Mouse (Mus musculus) MEL (cell line): Measurements from ENCODE around the gene Ccdc88c. TPM values are rescaled to one million over a fixed set of nuclear protein-coding genes. Genes with fewer than 3 reads are reported as not detected.

ENCODE experiments used
- DNase-seq: peaks from one replicate; pipeline ENCODE4 v3.0.0; 2011; ENCODE audit warnings: low read depth, low spot score
- H3K27ac ChIP-seq: 2 replicates; pipeline ENCODE4 v1.5.1; 2012; ENCODE audit warnings: low read depth, mild to moderate bottlenecking, control low read depth, low read length, moderate library complexity; ENCODE audit not compliant: control insufficient read depth
- H3K27me3 ChIP-seq, 2 experiments: fragments of 150-350 bp in 1 of 2; sonication (generic) in 1 of 2; 2 replicates each; pipeline ENCODE4 v1.6.1; 2012; ENCODE audit warnings: low read length in 2 of 2, mild to moderate bottlenecking in 2 of 2, improper control_type of control experiment in 1 of 2, moderate library complexity in 1 of 2; ENCODE audit not compliant: insufficient read depth in 2 of 2, control insufficient read depth in 1 of 2
- H3K36me3 ChIP-seq, 2 experiments: 2 replicates each; pipeline ENCODE4 v1.6.1; 2012 to 2014; ENCODE audit warnings: low read length in 2 of 2, improper control_type of control experiment in 1 of 2, inconsistent platforms in 1 of 2, mild to moderate bottlenecking in 1 of 2; ENCODE audit not compliant: insufficient read depth in 2 of 2, control insufficient read depth in 1 of 2
- H3K4me1 ChIP-seq, 2 experiments: fragments of 150-350 bp in 1 of 2; sonication (generic) in 1 of 2; 2 replicates each; pipeline ENCODE4 v1.6.1; 2012; ENCODE audit warnings: low read length in 2 of 2, improper control_type of control experiment in 1 of 2, mild to moderate bottlenecking in 1 of 2; ENCODE audit not compliant: insufficient read depth in 2 of 2, control insufficient read depth in 1 of 2
- H3K4me3 ChIP-seq, 2 experiments: fragments of 150-350 bp in 1 of 2; sonication (generic) in 1 of 2; 2 replicates each; pipeline ENCODE4 v1.5.1; 2012; ENCODE audit warnings: low read depth in 2 of 2, low read length in 2 of 2, mild to moderate bottlenecking in 2 of 2, moderate library complexity in 2 of 2, control low read depth in 1 of 2, improper control_type of control experiment in 1 of 2; ENCODE audit not compliant: control insufficient read depth in 1 of 2, insufficient read depth in 1 of 2
- H3K79me2 ChIP-seq: 2 replicates; pipeline ENCODE4 v1.6.1; 2012; ENCODE audit warnings: mild to moderate bottlenecking, low read length, moderate library complexity; ENCODE audit not compliant: control insufficient read depth, poor library complexity, insufficient read depth
- H3K9ac ChIP-seq: 2 replicates; pipeline ENCODE4 v1.6.1; 2012; ENCODE audit warnings: low read depth, mild to moderate bottlenecking, control low read depth, low read length, moderate library complexity; ENCODE audit not compliant: control insufficient read depth, poor library complexity, severe bottlenecking
- H3K9me3 ChIP-seq: fragments of 150-350 bp; sonication (generic); replicated peaks from 2 replicates; pipeline ENCODE4 v1.6.1; 2012; ENCODE audit warnings: mild to moderate bottlenecking, low read length, improper control_type of control experiment, moderate library complexity; ENCODE audit not compliant: insufficient read depth
- BHLHE40 ChIP-seq: IDR thresholded peaks from 2 replicates; pipeline ENCODE4 v1.6.1; 2012; ENCODE audit warnings: low read depth, mild to moderate bottlenecking, inconsistent platforms, low read length, improper control_type of control experiment, borderline replicate concordance
- CTCF ChIP-seq, 3 experiments: IDR thresholded peaks in 2 of 3; conservative IDR thresholded peaks in 1 of 3; 2 replicates each; pipeline ENCODE4 v1.5.1; 2011 to 2012; ENCODE audit warnings: low read length in 3 of 3, low read depth in 2 of 3, mild to moderate bottlenecking in 2 of 3, improper control_type of control experiment in 1 of 3, inconsistent platforms in 1 of 3, mixed read lengths in 1 of 3, moderate library complexity in 1 of 3; ENCODE audit not compliant: control insufficient read depth in 1 of 3, insufficient read depth in 1 of 3, poor library complexity in 1 of 3, severe bottlenecking in 1 of 3
- EP300 ChIP-seq, 2 experiments: IDR thresholded peaks; 2 replicates each; pipeline ENCODE4 v1.6.1; 2011; ENCODE audit warnings: improper control_type of control experiment in 2 of 2, low read length in 2 of 2, low read depth in 1 of 2, mild to moderate bottlenecking in 1 of 2
- GATA1 ChIP-seq: IDR thresholded peaks from 2 replicates; pipeline ENCODE4 v1.6.1; 2011; ENCODE audit warnings: low read depth, low read length, improper control_type of control experiment
- HCFC1 ChIP-seq: IDR thresholded peaks from 2 replicates; pipeline ENCODE4 v1.6.1; 2012; ENCODE audit warnings: low read depth, mild to moderate bottlenecking, inconsistent platforms, low read length, improper control_type of control experiment, moderate library complexity
- KAT2A ChIP-seq: conservative IDR thresholded peaks from 2 replicates; pipeline ENCODE4 v1.6.1; 2012; ENCODE audit warnings: low read depth, low read length, improper control_type of control experiment, inconsistent platforms
- MAFK ChIP-seq: IDR thresholded peaks from 2 replicates; pipeline ENCODE4 v1.6.1; 2011; ENCODE audit warnings: low read depth, mild to moderate bottlenecking, low read length, improper control_type of control experiment, borderline replicate concordance
- POLR2AphosphoS2 ChIP-seq: IDR thresholded peaks from 2 replicates; pipeline ENCODE4 v1.6.1; 2011; ENCODE audit warnings: low read length, improper control_type of control experiment
- RAD21 ChIP-seq: IDR thresholded peaks from 2 replicates; pipeline ENCODE4 v1.6.1; 2011; ENCODE audit warnings: mild to moderate bottlenecking, low read depth, low read length, improper control_type of control experiment
- SIN3A ChIP-seq: IDR thresholded peaks from 2 replicates; pipeline ENCODE4 v1.6.1; 2012; ENCODE audit warnings: low read length, improper control_type of control experiment, inconsistent platforms
- SMC3 ChIP-seq: IDR thresholded peaks from 2 replicates; pipeline ENCODE4 v1.6.1; 2011; ENCODE audit warnings: low read depth, low read length, improper control_type of control experiment
- TCF12 ChIP-seq: IDR thresholded peaks from 2 replicates; pipeline ENCODE4 v1.6.1; 2014; ENCODE audit warnings: low read depth, mild to moderate bottlenecking, inconsistent platforms, low read length, improper control_type of control experiment, moderate library complexity
- UBTF ChIP-seq: IDR thresholded peaks from 2 replicates; pipeline ENCODE4 v1.6.1; 2012; ENCODE audit warnings: low read depth, mild to moderate bottlenecking, inconsistent platforms, low read length, improper control_type of control experiment, moderate library complexity, borderline replicate concordance; ENCODE audit not compliant: insufficient read depth
- USF1 ChIP-seq: IDR thresholded peaks from 2 replicates; pipeline ENCODE4 v1.6.1; 2014; ENCODE audit warnings: low read depth, mild to moderate bottlenecking, inconsistent platforms, low read length, improper control_type of control experiment, moderate library complexity
- ZC3H11A ChIP-seq: IDR thresholded peaks from 2 replicates; pipeline ENCODE4 v1.6.1; 2012; ENCODE audit warnings: low read depth, mild to moderate bottlenecking, inconsistent platforms, low read length, improper control_type of control experiment
- polyA plus RNA-seq, 2 experiments: library from polyadenylated mRNA; stranded (reverse) in 1 of 2; unstranded in 1 of 2; fragments of >175 nt in 1 of 2; fragments of >200 nt in 1 of 2; gene quantifications; 2 replicates each; pipeline versions ENCODE4 v1.2.1 to v1.2.4; 2012; ENCODE audit warnings: low replicate concordance in 2 of 2, low read depth in 1 of 2; ENCODE audit not compliant: insufficient read length in 2 of 2, insufficient read depth in 1 of 2, missing spikeins in 1 of 2
- total RNA-seq: library from RNA; depleted of rRNA; stranded (reverse); fragments of 300-350 nt; gene quantifications from 2 replicates; pipeline ENCODE4 v1.2.3, GENCODE M21; 2012

The Ccdc88c gene
- total and polyA plus RNA-seq, 3 experiments, result 8.7 to 15.3 TPM; not detected in 1

DNA sequence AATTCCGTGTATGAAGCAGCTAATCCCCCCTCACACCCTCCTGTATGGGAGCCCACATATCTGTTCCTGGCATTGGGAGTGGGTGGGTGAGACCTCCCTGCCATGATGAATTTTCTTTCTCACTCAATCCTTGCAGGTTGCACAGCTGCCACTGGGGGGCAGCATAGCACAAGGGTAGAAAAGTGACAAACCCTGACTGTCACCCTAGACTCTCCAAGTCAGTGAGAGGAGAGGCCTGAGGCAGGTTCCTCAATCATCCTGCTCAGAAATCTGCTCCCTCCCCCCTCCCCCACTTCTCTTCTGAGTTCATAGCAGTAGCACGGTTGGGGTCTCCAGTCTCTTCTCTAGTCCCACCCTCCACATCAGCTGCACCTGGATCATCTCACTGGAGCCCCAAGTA is 92.7 kb downstream of the Ccdc88c start:
- Histone ChIP-seq H3K27ac (no peak overlapping the region), H3K4me1 (no peaks in the 10 kb centered on the region), H3K36me3 (no peaks in the 10 kb centered on the region; a peak in 1 of 4 replicates), H3K27me3 (no peaks in the 10 kb centered on the region), H3K79me2 (no peaks in the 10 kb centered on the region), H3K9ac (no peak overlapping the region)
- DNase-seq, result peak; percentile 79
- TF ChIP-seq RAD21, result peak; percentile 90
- TF ChIP-seq ZC3H11A, result peak; percentile 66
- TF ChIP-seq UBTF, result no peak
- no peak for TF ChIP-seq POLR2AphosphoS2
- TF ChIP-seq USF1, result no peak
- TF ChIP-seq SIN3A, result 0 out of 2 replicates have a peak, but pooled peaks have one; percentile 54
- TF ChIP-seq BHLHE40, result peak; percentile 21; the same call in 1 of the 2 replicates
- peak; percentile 83 for TF ChIP-seq SMC3
- TF ChIP-seq CTCF (IDR thresholded peaks at IDR 0.05 in 2 of 3, conservative IDR thresholded peaks at IDR 0.05 in 1 of 3; ENCODE audit: control insufficient read depth in 1 of 3, insufficient read depth in 1 of 3, low read depth in 2 of 3, low read length in 3 of 3, poor library complexity in 1 of 3, severe bottlenecking in 1 of 3), result peak; percentile 85 to 97 (median 93)
- TF ChIP-seq HCFC1, result no peak
- no peak for TF ChIP-seq EP300 (IDR thresholded peaks at IDR 0.05; ENCODE audit: low read depth in 1 of 2, low read length in 2 of 2)
- TF ChIP-seq, all 39 proteins: peak for 6
- H3K9me3 ChIP-seq, result no peaks in the 10 kb centered on the region
- H3K4me3 ChIP-seq, result no peak overlapping the region

DNA sequence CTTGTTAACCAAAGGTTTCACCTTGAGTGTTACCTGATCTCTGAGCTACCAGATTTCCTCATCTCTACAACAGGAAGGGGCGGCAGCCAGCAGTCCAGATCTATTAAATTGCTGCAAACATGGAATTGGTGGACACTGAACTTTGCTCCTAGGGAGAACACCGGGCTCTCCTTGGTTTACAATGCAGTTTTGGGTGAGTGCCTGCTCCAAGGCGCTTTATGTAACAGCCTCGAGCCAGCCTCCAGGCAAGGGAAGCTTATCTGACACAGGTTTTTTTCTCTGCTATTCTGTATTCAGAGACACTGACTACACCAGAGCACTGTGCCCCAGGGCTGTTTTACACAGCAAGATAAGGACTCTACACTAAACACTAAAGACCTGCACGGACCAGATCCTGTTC is 94.1 kb downstream of the Ccdc88c start:
- no peak overlapping the region for H3K27ac ChIP-seq
- H3K36me3 ChIP-seq, result peaks cover 0 to 1% of the 10 kb centered on the region in 2 experiments; a peak in 1 of 4 replicates
- no peaks in the 10 kb centered on the region for H3K27me3 ChIP-seq
- H3K4me3 ChIP-seq, result no peak overlapping the region
- TF ChIP-seq SIN3A (no peak), TCF12 (no peak)
- no peak overlapping the region for H3K9ac ChIP-seq
- H3K79me2 ChIP-seq, result no peaks in the 10 kb centered on the region
- H3K4me1 ChIP-seq, result no peaks in the 10 kb centered on the region
- DNase-seq, result no peak
- H3K9me3 ChIP-seq, result no peaks in the 10 kb centered on the region

DNA sequence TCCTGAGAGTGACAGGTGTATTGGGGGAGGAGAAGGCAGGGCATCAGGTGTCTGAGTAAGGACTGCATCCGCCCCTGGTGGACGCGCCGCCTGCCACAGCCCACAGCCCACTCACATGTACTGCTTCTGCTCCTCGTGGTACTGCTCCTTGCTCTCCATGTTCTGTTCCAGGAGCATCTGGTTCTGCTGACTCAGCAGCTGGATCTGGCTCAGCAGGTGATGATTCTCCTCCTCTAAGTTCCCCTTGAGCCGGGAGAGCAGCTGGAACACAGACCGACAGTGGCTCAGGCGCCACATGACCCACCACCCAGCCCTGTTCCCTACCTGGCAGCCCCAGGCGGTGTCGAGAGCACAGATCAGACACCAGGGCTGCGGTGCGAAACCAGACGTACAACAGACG is 97.2 kb downstream of the Ccdc88c start:
- H3K4me3 ChIP-seq, result no peak overlapping the region

More for the DNA sequence above, 97.2 kb downstream of the Ccdc88c start:
- TF ChIP-seq GATA1, result no peak
- TF ChIP-seq MAFK, result peak; percentile 51
- no peak for TF ChIP-seq KAT2A
- TF ChIP-seq, all 39 proteins: peak for 1
- no peaks in the 10 kb centered on the region for H3K4me1 ChIP-seq
- no peak for DNase-seq
- no peak overlapping the region for H3K9ac ChIP-seq
- no peak overlapping the region for H3K27ac ChIP-seq
- H3K27me3 ChIP-seq, result no peaks in the 10 kb centered on the region
- peaks cover 0 to 1% of the 10 kb centered on the region in 2 experiments; a peak in 2 of 4 replicates for H3K36me3 ChIP-seq
- no peaks in the 10 kb centered on the region for H3K79me2 ChIP-seq
- H3K9me3 ChIP-seq, result no peaks in the 10 kb centered on the region
